Mouse (Mus musculus) thymus, postnatal 25 days (tissue): ENCODE results near the gene Alpi.

Experiments used
- DNase-seq: peaks from one replicate; pipeline ENCODE4 v3.0.0; 2022

Gene Alpi

DNA sequence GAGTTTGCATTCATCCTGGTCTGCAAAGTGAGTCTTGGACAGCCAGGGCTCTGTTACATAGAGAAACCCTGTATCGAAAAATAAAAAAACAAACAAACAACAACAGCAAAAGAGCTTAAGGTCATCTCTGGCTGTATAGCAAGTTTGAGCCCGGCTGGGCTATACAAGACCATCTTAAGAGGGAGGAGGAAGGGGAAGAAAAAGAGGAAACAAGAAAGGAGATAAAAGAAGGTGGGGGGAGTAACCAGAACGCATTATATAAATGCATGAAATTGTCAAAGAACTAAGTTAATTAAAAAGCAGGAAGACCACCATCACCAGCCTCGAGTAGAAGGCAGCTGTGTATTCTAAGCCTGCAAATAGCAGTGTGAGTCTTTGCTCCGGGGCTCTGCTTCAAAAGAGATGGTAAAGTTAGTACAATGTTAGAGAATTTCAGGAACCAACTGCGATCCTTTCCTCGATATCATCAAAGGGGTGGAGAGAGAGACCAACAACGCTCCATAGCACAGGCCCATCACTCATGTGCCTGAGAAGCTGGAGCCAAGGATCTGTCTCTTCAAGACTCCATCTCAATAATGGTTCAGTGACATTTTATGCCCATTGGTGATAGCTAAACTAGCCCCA, 42.3 kb downstream of the Alpi start:
- no peak for DNase-seq

DNA sequence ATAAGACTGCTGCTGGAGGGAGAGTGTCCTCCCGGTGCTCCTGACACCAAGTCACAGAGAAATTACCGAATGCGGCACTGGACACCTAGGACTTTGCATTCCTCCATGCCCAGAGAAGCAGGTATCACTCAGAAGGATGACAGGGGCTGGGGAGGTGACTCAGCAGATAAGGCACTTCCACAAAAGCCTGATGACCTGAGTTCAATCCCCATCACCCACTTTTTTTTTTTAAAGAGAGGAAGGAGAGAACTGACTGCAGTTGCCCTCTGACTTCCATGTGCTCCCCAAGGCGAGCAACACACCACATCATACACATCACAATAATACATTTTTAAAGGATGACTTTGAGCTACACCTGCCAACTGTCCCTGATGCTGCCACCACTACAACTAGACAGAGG, 44.3 kb downstream of the Alpi start:
- no peak for DNase-seq

- no peak for DNase-seq
These were observed 50.0 kb downstream of the Alpi start for GRCm38 (mm10) chr1:87051369-87051768.

- no peak for DNase-seq
These were observed 50.7 kb downstream of the Alpi start for GRCm38 (mm10) chr1:87050700-87051099.

- DNase-seq, result no peak
These were observed 51.3 kb downstream of the Alpi start for GRCm38 (mm10) chr1:87050072-87050471.
